Mouse (Mus musculus) B cell, adult (primary cell): ENCODE data around the gene Lactbl1. TPM values are rescaled to one million over a fixed set of nuclear protein-coding genes. Genes with fewer than 3 reads are reported as not detected.

ENCODE experiments used
- total RNA-seq: library from RNA; stranded (reverse); gene quantifications from 4 replicates; pipeline ENCODE4 v1.2.4, GENCODE M21; 2023; ENCODE audit not compliant: inconsistent age

Gene Lactbl1
- total RNA-seq = 0.22 TPM in 1 of 4 replicates, not detected in the others

DNA sequence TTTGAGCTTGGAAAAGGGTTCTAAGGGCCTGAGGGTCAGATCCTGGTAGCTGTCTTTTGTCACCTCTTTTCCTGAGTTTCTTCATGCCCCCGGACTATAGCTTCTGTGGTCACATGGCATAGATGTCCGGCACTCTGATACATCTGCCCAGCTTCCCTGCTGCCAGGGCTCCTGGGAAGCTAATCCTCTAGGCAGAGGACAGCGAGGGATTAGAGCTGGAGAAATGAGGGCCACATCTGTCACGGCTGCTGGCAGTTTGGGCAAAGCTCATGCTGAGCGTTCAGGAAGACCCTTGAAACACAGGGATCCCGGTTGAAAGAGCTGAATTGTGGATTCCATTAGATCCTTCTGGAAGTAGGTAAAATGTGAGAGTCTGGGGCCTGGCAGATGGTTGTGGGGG is at the start of gene Lactbl1:
Gene Lactbl1, plus strand, starts transcription at position 234 of the 400 bp plus-strand sequence.

DNA sequence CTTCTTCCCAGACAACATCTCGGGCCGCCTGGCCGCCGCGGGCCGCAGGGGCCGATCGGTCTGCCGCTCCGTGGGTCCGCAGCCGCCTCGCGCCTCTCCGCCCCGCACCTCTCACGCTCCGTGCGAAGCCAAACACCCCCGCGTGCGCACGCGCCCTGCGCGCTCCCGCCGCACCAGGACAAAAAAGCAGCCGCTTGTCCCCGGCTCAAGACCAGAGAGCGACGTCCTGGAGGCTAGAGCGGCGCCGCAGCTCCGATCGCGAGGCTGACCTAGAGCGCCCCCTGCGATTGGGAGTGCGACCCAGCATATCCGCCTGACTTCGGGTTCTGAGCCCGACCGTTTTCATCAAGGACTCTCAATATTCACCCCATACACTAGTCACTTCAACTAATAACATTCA is 19.9 kb upstream of the Lactbl1 start, which contains the start of gene Kdm1a:
Gene Kdm1a, minus strand, starts transcription at position 156 of the 400 bp plus-strand sequence.

DNA sequence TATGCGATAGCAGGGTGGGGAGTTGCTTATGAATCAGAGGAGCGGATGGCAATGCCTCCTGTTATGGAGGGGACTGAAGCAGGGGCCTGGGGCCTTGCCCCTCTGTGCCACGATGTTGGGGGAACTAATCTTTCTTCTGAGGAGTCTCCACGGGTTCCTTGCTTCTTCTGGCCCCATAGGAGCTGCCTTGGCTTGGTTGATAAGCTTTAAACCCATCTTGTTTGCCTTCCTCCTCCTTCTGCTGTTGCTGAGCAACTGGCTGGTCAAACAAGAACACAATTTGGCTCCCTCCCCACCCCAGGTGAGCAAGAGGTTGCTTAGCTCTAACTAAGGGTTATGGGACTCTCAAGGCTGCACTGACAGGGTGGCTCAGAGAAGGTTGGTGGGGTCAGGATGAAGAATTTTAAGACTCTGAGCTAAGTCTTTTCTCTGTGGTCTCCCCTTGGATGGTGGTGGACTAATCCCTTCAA is 12.0 kb upstream of the Lactbl1 start, which contains the start of gene Tex46:
Gene Tex46, plus strand, starts transcription at position 51 of the 470 bp plus-strand sequence.

Other genes with a start within 250 kb of the Lactbl1 start
- gene Htr1d, start 199.1 kb upstream of the Lactbl1 start, total RNA-seq = not detected in 4 replicates
- gene 6030445D17Rik, start 160.4 kb upstream of the Lactbl1 start, total RNA-seq = not detected in 4 replicates
- gene Luzp1, start 152.9 kb upstream of the Lactbl1 start, total RNA-seq = 0.90 to 3.4 TPM (median 1.6 TPM) in 4 replicates
- 54.0 to 63.3 TPM (median 60.4 TPM) in 4 replicates for gene Kdm1a, start 19.9 kb upstream of the Lactbl1 start, total RNA-seq
- gene Tex46, start 12.2 kb upstream of the Lactbl1 start, total RNA-seq = not detected in 4 replicates
- not detected in 4 replicates for gene Ephb2, start 213.4 kb downstream of the Lactbl1 start, total RNA-seq